Mouse (Mus musculus): Measurements from ENCODE around the gene Itgb5. TPM values are rescaled to one million over a fixed set of nuclear protein-coding genes. Genes with fewer than 3 reads are reported as not detected.

The Itgb5 gene
- total RNA-seq, 2 experiments from 2014 or later, result 38.7 to 42.3 TPM

DNA sequence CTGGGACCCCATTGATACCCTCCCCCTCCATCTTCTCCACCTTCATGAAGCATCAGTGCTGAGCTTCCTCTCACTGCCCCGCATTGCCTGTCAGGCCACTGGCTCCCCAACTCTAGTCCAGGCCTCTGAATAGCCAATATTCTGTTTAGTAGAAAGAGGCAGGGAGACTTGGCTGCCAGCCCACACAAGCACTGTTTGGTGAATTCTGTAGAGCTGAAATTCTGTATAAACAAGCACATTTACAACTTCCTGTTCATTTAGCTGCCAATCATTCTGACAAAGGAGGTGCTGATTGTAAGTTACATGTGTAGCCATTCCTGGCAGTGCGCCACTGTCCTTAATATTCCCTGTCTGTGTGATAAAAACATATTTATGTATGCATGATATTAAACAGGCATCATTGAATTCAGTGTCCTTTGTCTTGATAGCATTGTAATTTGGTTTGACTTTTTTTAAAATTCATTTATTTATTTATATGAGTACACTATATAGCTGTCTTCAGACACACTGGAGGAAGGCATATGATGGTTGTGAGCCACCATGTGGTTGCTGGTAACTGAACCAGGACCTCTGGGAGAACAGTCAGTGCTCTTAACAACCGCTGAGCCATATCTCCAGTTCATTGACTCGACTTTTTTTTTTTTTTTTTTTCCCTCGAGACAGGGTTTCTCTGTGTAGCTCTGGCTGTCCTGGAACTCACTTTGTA lies 105.4 kb downstream of the Itgb5 start:
- peak in 1 of 2 experiments; percentile 44 for DNase-seq (ENCODE audit: extremely low spot score in 1 of 2, low spot score in 1 of 2)

DNA sequence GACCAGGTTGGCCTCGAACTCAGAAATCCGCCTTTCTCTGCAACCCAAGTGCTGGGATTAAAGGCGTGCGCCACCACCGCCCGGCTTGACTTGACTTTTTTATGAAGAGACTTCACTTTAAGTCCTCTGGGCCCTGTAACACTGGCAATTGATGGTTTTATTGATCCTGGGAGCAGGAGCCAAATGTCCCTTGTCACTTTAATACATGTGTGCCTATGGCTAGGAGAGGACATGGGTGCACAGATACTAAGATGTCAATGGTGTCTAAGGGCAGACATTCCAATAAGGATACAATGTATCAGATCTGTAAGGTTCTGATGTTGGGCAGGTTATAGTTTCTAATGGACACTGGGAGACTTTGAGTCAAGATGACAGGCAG lies 105.9 kb downstream of the Itgb5 start:
- no peak for DNase-seq (ENCODE audit: extremely low spot score in 1 of 2, low spot score in 1 of 2)

DNA sequence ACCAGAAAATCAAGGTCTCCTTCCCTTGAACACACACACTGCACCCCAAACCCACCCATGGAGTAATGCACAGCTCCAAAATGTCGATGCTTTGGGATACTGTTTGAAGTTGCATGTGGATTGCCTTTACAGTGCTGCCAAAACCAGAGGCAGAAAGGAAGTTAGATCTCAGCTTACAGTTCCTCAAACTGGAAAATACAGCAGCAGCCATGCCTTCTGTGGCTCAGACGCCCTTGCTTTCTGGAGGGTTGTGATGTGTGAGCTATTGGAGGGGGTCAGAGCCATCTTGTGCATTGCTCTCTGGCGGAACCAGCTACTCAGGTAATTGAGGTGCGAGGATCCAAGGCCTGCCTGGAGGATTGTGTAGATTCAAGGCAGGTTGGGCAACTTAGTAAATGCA lies 107.4 kb downstream of the Itgb5 start:
- DNase-seq (ENCODE audit: extremely low spot score in 1 of 2, low spot score in 1 of 2), result no peak

GRCm38 (mm10) chr16:33937567-33937966 lies 108.1 kb downstream of the Itgb5 start:
- peak in 1 of 2 experiments; percentile 43 for DNase-seq (ENCODE audit: extremely low spot score in 1 of 2, low spot score in 1 of 2)

DNA sequence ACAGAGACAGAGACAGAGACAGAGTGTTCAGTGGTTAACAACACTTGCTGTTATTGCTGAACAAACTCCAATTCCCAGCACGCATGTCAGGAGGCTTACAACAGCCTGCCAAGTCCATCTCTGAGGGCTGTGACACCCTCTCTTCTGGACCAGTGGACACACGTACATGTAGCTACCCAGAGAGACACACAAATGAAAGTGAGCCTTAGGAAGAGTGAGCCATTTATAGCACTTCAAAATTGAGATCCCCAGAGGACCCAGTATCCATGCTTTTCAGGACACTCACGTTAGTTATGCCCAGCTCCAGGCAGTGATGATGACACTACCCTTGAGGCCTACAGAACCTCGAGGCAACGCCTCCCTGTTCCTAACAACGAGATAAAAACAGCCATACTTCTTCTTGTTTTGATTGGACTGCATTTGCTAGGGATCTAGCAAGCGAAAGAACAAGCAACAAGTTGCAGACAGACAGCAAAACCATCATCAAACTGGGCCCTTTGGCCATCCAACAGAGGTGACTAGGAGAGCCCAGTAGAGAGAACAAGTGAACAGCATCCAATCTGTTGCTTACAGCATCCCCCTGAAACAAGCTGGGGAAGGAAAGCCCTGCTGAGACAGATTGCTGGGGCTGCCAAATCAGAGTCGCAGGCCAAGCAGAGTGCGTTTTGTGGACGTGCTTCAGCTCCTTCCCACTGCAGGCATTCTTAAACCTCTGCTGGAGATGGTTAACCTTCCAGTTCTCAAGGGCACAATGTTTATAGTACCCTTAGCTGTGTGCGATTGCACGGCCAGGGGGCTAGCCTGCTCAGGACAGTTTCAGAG lies 109.1 kb downstream of the Itgb5 start:
- no peak for DNase-seq (ENCODE audit: extremely low spot score in 1 of 2, low spot score in 1 of 2)

DNA sequence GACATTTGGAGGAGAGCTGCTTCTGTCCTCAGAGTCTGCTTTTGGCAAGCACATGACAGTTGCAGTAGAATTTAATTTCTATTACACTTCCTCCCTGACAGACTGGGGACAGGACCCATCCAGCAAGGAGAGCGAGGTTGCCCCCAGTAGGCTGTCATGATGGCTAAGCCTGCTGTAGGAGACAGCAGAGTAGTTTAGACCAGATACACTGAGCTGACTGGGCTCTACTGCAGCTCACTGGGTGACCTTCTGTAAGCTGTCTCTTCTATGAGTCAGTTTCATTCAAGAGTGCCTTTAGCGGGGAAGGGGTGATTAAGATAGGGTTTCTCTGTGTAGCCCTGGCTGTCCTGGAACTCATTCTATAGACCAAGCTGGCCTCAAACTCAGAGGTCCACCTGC lies 109.7 kb downstream of the Itgb5 start:
- no peak for DNase-seq (ENCODE audit: extremely low spot score in 1 of 2, low spot score in 1 of 2)

GRCm38 (mm10) chr16:33939636-33940035 lies 110.2 kb downstream of the Itgb5 start:
- no peak for DNase-seq (ENCODE audit: extremely low spot score in 1 of 2, low spot score in 1 of 2)

- no peak for DNase-seq (ENCODE audit: extremely low spot score in 1 of 2, low spot score in 1 of 2)
Measured at GRCm38 (mm10) chr16:33940095-33940494, 110.6 kb downstream of the Itgb5 start.

- peak in 1 of 2 experiments; percentile 20 for DNase-seq (ENCODE audit: extremely low spot score in 1 of 2, low spot score in 1 of 2)
Measured at GRCm38 (mm10) chr16:33941271-33941781, 111.9 kb downstream of the Itgb5 start.

GRCm38 (mm10) chr16:33942341-33942740 lies 112.9 kb downstream of the Itgb5 start:
- DNase-seq (ENCODE audit: extremely low spot score in 1 of 2, low spot score in 1 of 2), result no peak

GRCm38 (mm10) chr16:33943388-33943787 lies 113.9 kb downstream of the Itgb5 start:
- no peak for DNase-seq (ENCODE audit: extremely low spot score in 1 of 2, low spot score in 1 of 2)

- no peak for DNase-seq (ENCODE audit: extremely low spot score in 1 of 2, low spot score in 1 of 2)
Measured at GRCm38 (mm10) chr16:33944126-33944525, 114.7 kb downstream of the Itgb5 start.

GRCm38 (mm10) chr16:33944772-33945171 lies 115.3 kb downstream of the Itgb5 start:
- no peak for DNase-seq (ENCODE audit: extremely low spot score in 1 of 2, low spot score in 1 of 2)

- DNase-seq (ENCODE audit: extremely low spot score in 1 of 2, low spot score in 1 of 2), result no peak
Measured at GRCm38 (mm10) chr16:33946021-33946420, 116.6 kb downstream of the Itgb5 start.

DNA sequence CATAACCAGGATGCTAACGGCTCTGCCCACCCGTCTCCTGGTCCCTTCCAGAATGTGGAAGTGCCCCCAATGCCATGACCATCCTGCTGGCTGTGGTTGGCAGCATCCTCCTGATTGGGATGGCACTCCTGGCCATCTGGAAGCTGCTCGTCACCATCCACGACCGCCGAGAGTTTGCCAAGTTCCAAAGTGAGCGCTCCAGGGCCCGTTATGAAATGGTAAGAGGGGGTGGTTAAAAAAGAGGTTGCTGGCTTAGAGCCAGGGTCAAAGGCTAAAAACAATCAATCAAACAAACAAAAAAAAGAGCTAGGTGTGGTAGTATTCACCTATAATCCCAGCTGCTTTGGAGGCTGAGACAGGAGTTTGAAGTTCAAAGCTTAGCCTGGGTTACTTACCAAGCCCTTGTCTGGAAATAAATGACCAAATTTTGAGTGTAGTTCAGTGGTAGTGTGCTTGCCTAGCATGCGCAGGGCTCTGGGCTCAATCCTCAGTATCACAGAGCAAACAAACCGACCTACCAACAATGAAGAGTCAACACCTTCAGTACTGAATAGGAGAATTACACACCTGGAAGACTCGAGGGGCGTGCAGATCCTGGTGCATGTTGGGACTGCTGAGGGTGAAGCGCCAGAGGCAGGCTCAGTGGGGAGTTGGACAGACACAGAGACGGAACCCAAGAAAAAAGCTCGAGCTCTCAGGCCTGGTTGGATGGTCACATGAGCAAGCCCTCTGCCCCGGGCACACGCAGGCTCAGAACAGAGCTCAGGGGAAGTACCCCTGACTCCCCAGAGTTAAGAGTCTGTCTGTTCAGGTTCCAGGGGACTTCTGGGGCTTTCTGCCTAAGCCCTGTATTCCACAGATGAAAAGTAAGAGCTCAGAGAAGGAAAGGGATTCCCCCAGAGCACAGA lies 118.5 kb downstream of the Itgb5 start:
- no peak for DNase-seq (ENCODE audit: extremely low spot score in 1 of 2, low spot score in 1 of 2)

DNA sequence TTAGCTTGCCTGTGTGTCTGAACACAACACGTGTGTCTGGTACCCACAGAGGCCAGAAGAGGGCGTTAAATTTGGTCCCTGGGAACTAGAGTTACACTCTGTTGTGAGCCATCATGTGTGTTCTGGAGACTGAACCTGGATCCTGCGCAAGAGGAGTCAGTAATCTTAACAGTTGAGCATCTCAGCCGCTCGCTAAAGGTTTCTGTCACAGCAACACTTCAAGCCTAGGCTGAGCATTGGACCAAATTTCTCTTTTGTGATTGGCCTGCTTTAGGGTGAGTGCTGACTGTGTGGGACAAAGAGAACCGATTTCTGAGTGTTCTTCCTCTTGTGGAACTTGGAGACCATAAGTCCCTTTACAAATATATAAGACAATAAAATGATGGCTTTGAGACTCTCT lies 120.9 kb downstream of the Itgb5 start:
- DNase-seq (ENCODE audit: extremely low spot score in 1 of 2, low spot score in 1 of 2), result no peak

DNA sequence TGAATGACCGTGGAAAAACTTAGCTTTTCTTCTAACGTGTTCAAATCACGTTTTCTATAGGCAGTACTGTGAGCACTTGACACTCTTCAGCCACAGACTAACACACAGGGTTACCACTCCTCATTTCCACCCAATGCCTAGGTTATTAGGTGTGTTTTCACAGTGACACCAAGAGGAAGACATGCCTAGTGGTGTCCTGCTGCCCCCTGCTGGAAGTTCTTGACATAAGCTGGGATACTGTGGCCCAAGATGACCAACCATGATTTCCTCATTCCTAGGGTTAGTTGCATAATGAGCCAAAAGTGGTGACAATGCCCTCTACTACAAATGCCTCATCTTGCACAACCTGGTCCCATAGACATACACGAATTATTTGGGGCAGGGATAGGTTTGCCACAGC lies 121.4 kb downstream of the Itgb5 start:
- peak; percentile 70 to 92 for DNase-seq (ENCODE audit: extremely low spot score in 1 of 2, low spot score in 1 of 2)

DNA sequence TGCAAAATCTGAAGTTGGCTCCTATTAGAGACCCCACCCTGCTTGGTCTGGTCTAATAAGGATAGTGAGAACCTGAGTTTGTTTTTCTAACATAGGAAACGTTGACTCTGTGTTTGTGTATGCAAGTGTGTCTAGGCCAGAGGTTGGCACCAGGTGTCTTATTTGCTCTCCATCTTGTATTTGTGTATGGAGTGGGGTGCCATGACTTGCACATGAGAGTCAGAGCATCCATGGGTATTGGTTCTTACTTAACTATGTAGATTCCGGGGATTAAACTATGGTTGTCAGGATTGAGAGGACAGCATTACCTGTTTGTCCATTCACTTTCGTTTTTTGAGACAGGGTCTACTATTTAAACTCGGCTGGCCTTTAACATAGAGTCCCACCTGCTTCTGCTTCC lies 123.5 kb downstream of the Itgb5 start:
- DNase-seq (ENCODE audit: extremely low spot score in 1 of 2, low spot score in 1 of 2), result no peak

DNA sequence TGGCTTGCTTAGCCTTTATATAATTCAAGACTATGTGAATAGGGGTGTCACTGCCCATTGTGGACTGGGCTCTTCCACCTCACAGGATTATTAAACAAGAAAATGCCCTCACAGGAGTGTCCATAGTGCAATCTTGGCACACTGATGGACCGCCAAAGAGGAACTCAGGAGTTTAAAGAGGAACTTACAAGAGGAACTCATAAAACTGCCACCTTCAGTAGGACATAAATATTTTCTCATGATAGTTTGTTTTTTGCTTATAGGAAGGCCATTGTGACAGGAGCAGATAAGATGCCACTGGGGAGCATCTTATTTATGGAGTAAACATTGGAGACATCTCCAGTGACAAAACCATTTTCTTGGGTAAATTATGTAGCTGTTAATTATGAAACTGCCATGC lies 125.3 kb downstream of the Itgb5 start:
- DNase-seq (ENCODE audit: extremely low spot score in 1 of 2, low spot score in 1 of 2), result no peak

GRCm38 (mm10) chr16:33963509-33963908 lies 134.0 kb downstream of the Itgb5 start:
- no peak for DNase-seq (ENCODE audit: extremely low spot score in 1 of 2, low spot score in 1 of 2)

All from layer of hippocampus, postnatal 25 days (tissue).